Mouse (Mus musculus) MEL (cell line): Measurements from ENCODE around the gene Olfr1444.

Experiments used
- CTCF ChIP-seq, 3 experiments: IDR thresholded peaks in 2 of 3; conservative IDR thresholded peaks in 1 of 3; 2 replicates each; pipeline ENCODE4 v1.5.1; 2011 to 2012; ENCODE audit warnings: low read length in 3 of 3, low read depth in 2 of 3, mild to moderate bottlenecking in 2 of 3, improper control_type of control experiment in 1 of 3, inconsistent platforms in 1 of 3, mixed read lengths in 1 of 3, moderate library complexity in 1 of 3; ENCODE audit not compliant: control insufficient read depth in 1 of 3, insufficient read depth in 1 of 3, poor library complexity in 1 of 3, severe bottlenecking in 1 of 3
- ELF1 ChIP-seq: IDR thresholded peaks from 2 replicates; pipeline ENCODE4 v1.6.1; 2014; ENCODE audit warnings: low read depth, mild to moderate bottlenecking, inconsistent platforms, low read length, improper control_type of control experiment, moderate library complexity
- HCFC1 ChIP-seq: IDR thresholded peaks from 2 replicates; pipeline ENCODE4 v1.6.1; 2012; ENCODE audit warnings: low read depth, mild to moderate bottlenecking, inconsistent platforms, low read length, improper control_type of control experiment, moderate library complexity
- POLR2A ChIP-seq, 2 experiments: IDR thresholded peaks; 2 replicates each; pipeline ENCODE4 v1.6.1; 2011 to 2012; ENCODE audit warnings: low read length in 2 of 2, mild to moderate bottlenecking in 2 of 2, control low read depth in 1 of 2, improper control_type of control experiment in 1 of 2, low read depth in 1 of 2, moderate library complexity in 1 of 2; ENCODE audit not compliant: control insufficient read depth in 1 of 2, insufficient read depth in 1 of 2, poor library complexity in 1 of 2
- USF2 ChIP-seq, 2 experiments: IDR thresholded peaks; 2 replicates each; pipeline ENCODE4 v1.6.1; 2011 to 2012; ENCODE audit warnings: improper control_type of control experiment in 2 of 2, low read length in 2 of 2, borderline replicate concordance in 1 of 2, inconsistent platforms in 1 of 2, low read depth in 1 of 2, mild to moderate bottlenecking in 1 of 2; ENCODE audit not compliant: insufficient read depth in 1 of 2
- ZC3H11A ChIP-seq: IDR thresholded peaks from 2 replicates; pipeline ENCODE4 v1.6.1; 2012; ENCODE audit warnings: low read depth, mild to moderate bottlenecking, inconsistent platforms, low read length, improper control_type of control experiment

DNA sequence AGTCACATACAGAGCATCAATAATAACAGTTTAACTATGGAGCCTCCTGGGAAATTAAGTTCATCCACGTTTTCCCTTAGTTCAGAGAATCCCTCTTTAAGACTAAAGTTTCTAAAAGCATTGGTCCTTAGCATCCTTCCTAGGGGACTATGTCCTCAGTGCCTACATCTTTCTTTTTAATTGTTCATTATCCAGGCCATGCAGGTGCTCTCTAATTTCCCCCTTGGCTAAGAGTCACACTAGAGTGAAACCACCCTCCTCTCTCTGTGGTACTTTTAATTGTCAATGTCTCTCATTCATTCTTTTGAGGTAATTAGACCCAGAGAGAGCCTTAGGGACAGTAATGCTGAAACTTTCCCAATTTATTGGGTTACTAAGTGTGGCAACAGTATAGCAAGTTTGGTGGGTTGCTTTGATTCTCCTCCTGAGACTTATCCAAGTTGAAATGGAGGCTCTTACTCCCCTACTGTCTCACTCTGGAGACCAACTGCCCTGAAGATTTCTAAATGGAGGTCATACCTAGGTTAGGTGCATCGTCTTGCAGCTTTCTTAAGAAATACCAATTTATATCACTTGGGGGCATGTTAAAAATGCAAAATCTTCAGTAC is 26.2 kb upstream of the Olfr1444 start:
- TF ChIP-seq CTCF (IDR thresholded peaks at IDR 0.05 in 2 of 3, conservative IDR thresholded peaks at IDR 0.05 in 1 of 3; ENCODE audit: control insufficient read depth in 1 of 3, insufficient read depth in 1 of 3, low read depth in 2 of 3, low read length in 3 of 3, poor library complexity in 1 of 3, severe bottlenecking in 1 of 3) (no peak), ZC3H11A (no peak), ELF1 (no peak), POLR2A (IDR thresholded peaks at IDR 0.05; ENCODE audit: control insufficient read depth in 1 of 2, insufficient read depth in 1 of 2, low read depth in 1 of 2, low read length in 2 of 2, poor library complexity in 1 of 2) (no peak), USF2 (IDR thresholded peaks at IDR 0.05; ENCODE audit: borderline replicate concordance in 1 of 2, insufficient read depth in 1 of 2, low read depth in 1 of 2, low read length in 2 of 2) (no peak), HCFC1 (no peak)
